Mouse (Mus musculus) gastrocnemius, adult 2 months (tissue): ENCODE results near the gene Capza2. TPM values are rescaled to one million over a fixed set of nuclear protein-coding genes. Genes with fewer than 3 reads are reported as not detected.
"Not testable (repeated sequence)": the region's sequence is repeated elsewhere in the genome, so short reads cannot be mapped to it uniquely, and the experiment has no call there.

Source experiments
- DNase-seq: peaks from one replicate; pipeline ENCODE4 v3.0.0; 2022
- H3K27ac ChIP-seq: fragments of 200-600 bp; 2 replicates; pipeline ENCODE4 v1.8.1; 2022; ENCODE audit warnings: mild to moderate bottlenecking
- H3K4me3 ChIP-seq: fragments of 200-600 bp; 2 replicates; pipeline ENCODE4 v1.8.1; 2022; ENCODE audit warnings: mild to moderate bottlenecking, moderate library complexity
- CTCF ChIP-seq: fragments of 200-600 bp; IDR thresholded peaks from 2 replicates; pipeline ENCODE4 v1.8.1; 2022; ENCODE audit warnings: antibody characterized with exemption, mild to moderate bottlenecking, moderate library complexity
- intact Hi-C: fragments of 180-260 bp; cut with DNase I; formaldehyde crosslinking; loops from one replicate; pipeline ENCODE4 v1.15.1; 2025
- total RNA-seq, 2 experiments: library from RNA; stranded (reverse); gene quantifications; 2 replicates each; pipeline ENCODE4 v1.2.3; 2021

The Capza2 gene
- total RNA-seq, 2 experiments from 2014 or later = 259 to 336 TPM

GRCm38 (mm10) chr6:17694550-17694951 is 58.5 kb downstream of the Capza2 start:
- intact Hi-C loops = no loop called here
- TF ChIP-seq CTCF = peak; percentile 53
- peak overlapping the region; percentile 95 for H3K4me3 ChIP-seq
- DNase-seq = peak; percentile 88
- H3K27ac ChIP-seq = peak overlapping the region; percentile 97

- peak; percentile 74 for TF ChIP-seq CTCF
- peak overlapping the region; percentile 43 for H3K4me3 ChIP-seq
- DNase-seq = peak; percentile 58
- H3K27ac ChIP-seq = no peak overlapping the region; the same call in 1 of the 2 replicates
- intact Hi-C loops = no loop called here
Measured at GRCm38 (mm10) chr6:17696321-17696734, 60.3 kb downstream of the Capza2 start.

DNA sequence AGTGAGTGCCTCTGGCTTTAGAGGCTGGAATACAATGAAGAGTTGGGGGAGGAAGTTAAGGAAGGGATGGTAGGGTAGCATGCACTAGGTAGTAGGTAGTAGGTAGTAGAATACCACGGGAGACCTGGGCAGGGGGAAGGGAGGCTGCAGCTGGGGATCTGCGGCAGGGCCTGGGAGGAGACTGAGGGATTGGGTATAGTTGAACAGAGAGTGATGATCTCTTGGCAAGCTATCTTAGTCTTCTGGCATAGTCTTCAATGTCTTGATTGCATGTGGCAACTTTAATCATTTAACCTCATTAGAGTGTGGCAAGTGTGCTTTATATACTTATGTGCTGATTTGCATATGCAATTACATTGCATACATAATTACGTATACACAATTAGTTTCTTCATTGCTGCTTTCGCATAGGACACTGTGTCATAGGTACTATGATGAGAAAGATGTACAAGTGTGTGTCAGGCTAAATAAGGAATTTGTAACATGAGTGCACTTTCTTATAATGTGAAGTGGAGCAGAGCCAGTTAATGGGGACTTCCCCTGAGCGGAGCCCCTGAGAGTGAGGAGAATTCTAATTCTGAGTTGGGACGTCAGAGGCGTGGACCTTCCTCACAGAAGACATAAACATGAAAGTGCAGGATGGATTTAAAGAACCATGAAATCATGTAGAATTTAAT is 65.0 kb downstream of the Capza2 start:
- no peak for DNase-seq
- no peak overlapping the region for H3K27ac ChIP-seq
- intact Hi-C loops = no loop called here
- TF ChIP-seq CTCF = no peak
- H3K4me3 ChIP-seq = no peak overlapping the region

- H3K4me3 ChIP-seq, intact Hi-C loops, DNase-seq, H3K27ac ChIP-seq: not testable (repeated sequence)
Measured at GRCm38 (mm10) chr6:17704038-17704437, 68.0 kb downstream of the Capza2 start.

- Histone ChIP-seq H3K27ac (no peak overlapping the region), H3K4me3 (no peak overlapping the region)
- intact Hi-C loops = no loop called here
- no peak for DNase-seq
- TF ChIP-seq CTCF = no peak
Measured at GRCm38 (mm10) chr6:17705973-17706372, 69.9 kb downstream of the Capza2 start.

Other genes starting within 250 kb of the Capza2 start
- 10 to 100 TPM in 1 of 2 experiments, 1 to 10 TPM in 1; 6.9 to 10.6 TPM for gene Met, start 172.4 kb upstream of the Capza2 start, total RNA-seq
- gene St7, start 56.7 kb downstream of the Capza2 start, total RNA-seq = 10 to 100 TPM; 13.0 to 14.0 TPM